Mouse (Mus musculus): ENCODE measurements around the gene Trcg1.

Gene Trcg1

GRCm38 (mm10) chr9:57295666-57296065 lies 59.3 kb downstream of the Trcg1 start:
- no peak for DNase-seq (ENCODE audit: low read depth, low spot score)

GRCm38 (mm10) chr9:57296277-57296676 lies 59.9 kb downstream of the Trcg1 start:
- DNase-seq (ENCODE audit: low read depth, low spot score) = no peak

- DNase-seq (ENCODE audit: low read depth, low spot score) = no peak
Observed at GRCm38 (mm10) chr9:57297938-57298337, 61.6 kb downstream of the Trcg1 start.

Data from forelimb bud, embryonic 11.5 days (tissue).